Mouse (Mus musculus): ENCODE results near the gene Cdh13.

Cdh13 gene

DNA sequence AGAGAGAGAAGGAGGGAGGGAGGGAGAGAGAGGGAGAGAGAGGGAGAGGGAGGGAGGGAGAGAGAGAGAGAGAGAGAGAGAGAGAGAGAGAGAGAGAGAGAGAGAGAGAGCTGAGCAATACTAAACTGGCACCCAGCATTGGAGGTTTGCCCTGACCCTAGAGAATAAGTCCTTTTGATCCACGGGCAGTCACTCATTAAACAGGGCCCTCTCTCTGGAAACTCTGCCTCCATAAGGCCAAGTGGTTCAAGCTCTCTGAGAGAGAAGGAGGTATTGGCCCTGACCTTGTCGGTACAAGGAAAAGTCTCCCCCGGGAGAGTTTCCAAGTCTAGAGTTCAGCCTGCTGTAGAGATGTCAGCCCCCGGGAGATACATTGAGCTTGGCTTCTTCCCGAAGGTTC, 564.5 kb downstream of the Cdh13 start:
- DNase-seq, result no peak

DNA sequence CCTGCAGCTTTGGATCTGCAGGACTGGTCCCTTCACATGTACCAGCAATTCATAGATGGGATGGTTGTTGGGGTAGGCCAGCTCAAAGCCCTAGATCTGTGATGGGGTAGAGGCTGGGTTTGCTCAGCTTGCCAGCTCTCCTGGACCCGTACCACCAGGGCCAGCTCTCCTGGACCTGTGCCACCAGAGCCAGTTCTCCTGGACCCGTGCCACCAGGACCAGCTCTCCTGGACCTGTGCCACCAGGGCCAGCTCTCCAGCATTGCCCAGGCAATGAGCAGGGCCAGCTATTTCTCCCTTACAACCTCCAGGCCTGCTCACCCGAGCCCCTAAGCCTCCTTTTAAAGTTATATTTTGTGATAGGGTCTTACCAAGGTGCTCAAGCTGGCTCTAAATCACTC, 566.0 kb downstream of the Cdh13 start:
- no peak for DNase-seq

DNA sequence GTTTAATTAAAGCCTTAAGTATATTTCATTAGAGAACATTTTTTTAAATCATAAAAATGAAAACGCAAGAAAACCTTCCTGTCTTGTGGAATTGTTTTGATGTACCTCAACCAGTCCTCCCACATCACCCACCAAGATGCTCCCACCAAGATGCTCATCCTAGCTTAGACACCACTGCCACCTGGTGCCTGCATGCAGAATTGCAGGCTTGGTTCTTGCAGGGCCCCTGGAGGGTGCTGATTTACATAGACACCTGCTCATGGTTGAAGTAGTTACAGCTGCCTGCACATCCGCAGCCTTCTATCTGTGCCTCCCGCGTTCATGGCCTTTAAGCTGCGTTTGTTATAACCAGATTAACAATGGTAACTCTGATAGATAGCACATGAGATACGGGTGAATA, 566.8 kb downstream of the Cdh13 start:
- DNase-seq, result peak; percentile 2 to 17

DNA sequence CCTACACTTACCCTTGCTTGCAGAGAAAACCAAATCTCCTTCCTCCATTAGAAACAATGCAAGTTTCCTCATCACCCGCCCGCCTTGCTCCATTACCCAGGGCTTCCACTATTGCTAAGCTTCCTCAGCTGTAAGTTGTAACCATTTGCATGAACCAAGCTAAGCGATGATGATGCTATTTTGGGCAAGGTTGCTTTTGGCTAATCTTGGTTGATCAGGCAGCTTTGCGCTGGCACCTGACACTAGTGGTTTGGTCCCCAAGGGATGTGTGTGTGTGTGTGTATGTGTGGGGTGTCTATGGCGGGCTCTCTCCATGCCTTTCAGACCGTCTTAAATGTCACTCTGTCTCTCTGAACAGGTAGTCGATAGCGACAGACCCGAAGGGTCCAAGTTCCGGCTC, 567.8 kb downstream of the Cdh13 start:
- DNase-seq, result no peak

DNA sequence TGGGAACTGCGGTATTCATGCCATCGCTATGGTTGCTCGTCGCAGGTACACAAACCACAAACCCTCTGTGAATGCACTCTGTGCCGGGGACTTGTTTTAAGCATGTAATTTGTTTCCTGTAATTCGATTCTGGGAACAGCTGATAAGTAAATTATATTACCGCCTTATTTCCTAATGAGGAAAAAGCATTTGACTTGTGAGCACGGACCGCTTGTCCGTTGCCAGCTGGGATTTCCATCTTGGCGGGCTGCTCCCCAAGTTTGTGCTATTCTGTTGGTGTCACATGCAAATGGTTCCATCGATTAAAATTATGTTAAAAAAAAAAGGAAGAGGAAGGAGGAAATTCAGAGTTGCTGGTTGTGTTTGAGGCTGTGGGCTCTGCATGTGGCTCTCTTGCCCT, 569.3 kb downstream of the Cdh13 start:
- DNase-seq, result no peak

DNA sequence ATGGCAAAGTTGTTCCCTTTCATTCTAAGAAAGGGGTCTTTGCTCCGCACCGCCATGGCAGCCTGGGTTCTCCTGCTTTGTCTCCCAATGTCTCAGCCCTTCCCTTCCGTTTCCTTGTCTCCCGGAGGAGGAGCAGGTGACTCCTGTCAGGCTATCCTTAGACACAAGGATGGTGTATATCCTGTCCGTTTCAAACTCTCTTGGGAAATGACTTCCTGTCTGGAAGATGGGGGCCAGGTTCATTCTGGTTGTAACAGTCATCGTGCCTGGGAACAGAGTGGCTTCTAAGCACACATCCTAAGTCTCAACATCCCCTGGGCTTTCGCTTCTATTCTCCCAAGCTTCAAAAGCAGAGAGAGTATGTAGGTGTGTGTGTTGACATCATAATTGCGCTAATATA, 571.1 kb downstream of the Cdh13 start:
- no peak for DNase-seq

DNA sequence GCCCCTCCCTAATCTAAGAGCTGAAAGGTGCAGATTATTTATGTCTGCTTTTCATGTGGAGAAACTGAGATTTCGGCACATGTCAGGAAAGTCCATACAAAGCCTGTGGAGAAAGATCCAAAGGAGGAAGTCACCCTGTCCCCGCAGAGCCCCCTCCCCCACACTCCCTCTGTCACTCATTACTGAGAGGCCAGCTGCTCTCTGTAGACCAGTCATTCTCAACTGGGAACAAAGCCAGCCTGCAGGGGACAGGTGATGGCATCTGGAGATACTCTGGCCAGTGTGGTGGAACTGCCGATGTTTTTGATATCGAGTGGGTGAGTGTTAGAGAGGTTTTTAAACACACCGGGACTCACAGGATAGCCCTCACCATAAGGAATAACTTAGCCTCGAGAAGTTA, 582.8 kb downstream of the Cdh13 start:
- no peak for DNase-seq

DNA sequence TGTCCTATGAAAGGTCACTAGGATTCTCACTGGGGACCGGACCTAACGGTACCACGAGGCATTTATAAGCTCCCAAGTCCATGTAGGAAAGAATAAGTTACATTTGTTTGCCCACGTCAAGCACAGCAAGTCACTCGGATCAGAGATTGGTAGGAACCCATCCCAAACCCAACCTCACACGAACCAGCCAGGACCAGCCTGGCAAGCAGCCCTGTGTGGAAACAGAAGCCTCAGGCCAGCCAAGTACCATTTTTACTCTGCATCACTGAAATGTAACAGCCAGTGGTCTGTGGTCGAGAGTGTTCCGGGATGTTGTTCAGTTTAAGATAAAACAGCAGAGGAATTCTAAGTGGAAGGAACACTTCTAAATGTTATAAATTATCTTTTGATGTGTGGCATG, 587.2 kb downstream of the Cdh13 start:
- no peak for DNase-seq

DNA sequence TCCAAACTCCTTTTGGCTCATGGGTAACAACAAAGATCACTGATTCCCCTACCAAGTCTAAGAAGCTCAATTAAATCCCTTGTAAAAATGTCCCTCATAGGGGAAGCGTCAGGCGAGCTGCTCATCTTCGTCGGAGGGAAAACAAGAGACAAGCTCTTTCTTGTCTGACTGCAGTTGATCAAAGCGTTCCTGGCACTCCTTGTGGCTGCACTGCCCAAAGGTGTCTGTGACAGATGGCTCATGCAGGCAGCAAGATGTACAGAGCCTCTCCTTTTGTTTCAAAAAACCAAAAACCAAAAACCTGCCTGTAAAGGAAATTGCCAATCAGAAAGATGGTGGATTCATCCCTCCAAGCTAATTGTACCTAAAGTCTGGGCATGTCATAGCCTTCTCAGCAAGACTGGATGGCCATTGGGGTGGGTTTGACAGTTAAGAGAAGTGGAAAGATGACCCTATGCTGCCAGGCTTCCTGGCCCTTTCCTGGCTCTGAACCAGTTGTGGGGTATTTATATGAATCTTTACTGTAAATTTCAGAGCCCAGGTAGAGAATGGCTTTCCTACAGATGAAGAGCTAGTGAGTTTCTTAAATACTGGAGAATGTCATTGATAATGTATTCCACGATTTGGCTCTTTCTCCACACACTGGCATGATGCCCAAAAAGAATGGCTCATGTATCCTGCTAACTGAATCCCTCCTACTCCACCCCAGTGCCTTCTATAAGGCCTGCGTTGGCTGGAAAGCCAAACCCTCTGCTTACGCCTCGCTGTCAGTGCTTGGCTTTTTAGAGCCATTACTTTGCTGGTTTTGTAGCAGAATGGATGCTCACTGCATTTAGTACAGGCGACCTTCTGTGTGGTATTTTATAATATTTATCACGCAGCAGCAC, 596.6 kb downstream of the Cdh13 start:
- no peak for DNase-seq

DNA sequence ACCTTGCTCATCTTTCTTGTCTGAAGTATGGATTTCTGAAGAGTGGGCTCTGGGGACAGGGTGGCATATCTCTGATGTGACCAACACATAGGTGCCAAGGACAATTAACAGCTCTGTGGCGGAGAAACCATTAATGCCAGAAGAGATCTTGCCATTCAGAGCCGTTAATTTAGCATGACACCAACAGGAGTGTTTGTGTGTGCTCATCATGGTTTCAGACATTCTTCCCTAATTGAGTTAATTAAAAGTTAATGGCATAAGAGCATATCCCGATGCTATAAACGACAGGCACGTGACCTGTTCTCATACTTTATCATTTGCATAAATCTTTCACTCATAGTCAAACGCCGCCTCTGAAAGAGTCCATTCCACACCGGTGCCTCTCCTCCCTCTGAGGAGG, 600.8 kb downstream of the Cdh13 start:
- no peak for DNase-seq

DNA sequence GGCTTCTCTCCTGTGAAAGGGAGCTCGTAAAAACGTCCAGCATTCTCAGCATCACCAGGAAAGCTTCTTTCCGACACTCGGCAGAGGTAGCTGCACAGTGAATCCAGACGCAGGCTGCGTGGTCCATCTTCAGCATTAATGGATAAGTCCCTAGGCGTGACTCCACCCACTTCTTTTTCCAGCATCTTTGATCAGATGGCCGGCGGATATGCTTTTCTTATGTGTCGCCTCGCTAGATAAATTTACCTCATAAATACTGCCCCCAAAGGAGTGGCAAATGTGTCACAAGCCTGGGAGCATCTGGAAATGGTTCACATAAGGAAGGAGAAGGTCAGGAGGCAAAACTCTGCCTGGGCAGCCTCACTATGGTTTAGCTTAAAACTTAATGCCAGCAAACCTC, 601.5 kb downstream of the Cdh13 start:
- no peak for DNase-seq

DNA sequence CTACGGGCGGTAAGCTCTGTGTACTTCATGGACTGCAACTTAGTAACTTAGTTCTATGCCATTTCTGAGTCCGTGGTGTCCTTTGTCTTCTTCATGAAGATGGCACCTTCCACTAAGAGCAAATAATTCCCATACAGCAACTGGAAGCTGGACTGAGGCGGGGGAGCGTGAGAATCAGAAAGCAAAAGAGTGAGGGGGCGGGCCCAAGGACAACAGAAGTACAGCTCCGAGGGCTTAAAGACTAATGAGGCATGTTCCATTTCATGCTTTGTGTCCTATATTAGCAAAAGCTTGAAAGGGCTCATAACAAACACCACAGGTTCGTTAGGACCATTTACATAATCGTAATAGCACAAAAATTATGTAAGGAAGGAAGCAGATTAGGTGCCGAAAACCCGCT, 618.9 kb downstream of the Cdh13 start:
- no peak for DNase-seq

DNA sequence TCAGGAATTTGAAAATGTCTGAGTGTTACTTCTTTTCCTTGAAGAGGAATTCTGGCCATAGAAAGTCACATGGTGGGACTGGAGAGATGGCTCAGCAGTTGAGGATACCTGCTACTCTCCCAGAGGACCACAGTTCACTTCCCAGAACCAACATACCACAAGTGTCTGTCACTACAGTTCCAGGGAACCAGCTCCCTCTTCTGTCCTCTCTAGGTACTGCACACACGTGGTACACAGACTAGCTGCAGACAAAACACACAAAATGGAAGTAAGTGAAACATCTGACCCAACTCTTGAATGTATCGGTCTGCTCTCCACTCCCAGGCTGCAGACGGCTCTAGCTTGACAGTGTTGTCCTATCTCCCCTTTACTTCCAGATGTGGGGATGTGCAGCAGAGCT, 633.0 kb downstream of the Cdh13 start:
- DNase-seq, result no peak

DNA sequence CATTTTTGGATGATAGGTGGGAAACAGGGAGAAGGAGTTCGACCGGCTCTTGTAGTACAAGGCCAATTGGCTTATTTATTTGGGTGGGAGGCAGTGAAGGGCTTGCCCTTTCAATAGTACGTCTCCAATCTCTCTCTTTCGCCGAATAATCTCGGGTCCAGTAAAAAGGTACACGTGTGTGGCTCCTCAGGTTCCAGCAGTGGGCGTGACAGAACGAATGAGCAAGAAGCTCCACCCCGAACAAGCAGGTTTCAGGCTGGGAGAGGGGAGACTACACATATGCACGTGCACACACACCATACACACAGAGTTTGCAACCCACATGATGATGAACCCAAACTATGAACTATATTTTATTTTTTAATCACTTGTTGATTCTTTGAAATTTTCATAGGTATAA, 653.9 kb downstream of the Cdh13 start:
- DNase-seq, result no peak

DNA sequence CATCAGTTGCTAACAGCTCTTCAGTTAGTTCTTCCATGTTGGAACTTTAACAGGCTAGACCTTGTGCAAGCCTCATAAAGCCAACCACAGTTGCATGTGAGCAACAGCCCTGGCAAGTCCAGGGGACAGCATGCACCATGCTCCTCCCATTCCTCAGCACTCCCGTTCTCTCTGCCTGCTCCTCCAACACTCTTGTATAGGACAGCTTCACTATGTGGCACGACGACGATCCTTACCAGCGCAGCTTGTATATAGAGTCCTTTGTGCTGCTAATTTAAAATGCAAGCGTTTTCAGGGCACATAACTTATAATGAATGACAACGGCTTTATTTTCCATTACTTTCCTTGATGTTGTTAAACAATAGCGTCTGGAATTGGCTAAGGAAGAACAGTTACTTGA, 654.5 kb downstream of the Cdh13 start:
- no peak for DNase-seq

DNA sequence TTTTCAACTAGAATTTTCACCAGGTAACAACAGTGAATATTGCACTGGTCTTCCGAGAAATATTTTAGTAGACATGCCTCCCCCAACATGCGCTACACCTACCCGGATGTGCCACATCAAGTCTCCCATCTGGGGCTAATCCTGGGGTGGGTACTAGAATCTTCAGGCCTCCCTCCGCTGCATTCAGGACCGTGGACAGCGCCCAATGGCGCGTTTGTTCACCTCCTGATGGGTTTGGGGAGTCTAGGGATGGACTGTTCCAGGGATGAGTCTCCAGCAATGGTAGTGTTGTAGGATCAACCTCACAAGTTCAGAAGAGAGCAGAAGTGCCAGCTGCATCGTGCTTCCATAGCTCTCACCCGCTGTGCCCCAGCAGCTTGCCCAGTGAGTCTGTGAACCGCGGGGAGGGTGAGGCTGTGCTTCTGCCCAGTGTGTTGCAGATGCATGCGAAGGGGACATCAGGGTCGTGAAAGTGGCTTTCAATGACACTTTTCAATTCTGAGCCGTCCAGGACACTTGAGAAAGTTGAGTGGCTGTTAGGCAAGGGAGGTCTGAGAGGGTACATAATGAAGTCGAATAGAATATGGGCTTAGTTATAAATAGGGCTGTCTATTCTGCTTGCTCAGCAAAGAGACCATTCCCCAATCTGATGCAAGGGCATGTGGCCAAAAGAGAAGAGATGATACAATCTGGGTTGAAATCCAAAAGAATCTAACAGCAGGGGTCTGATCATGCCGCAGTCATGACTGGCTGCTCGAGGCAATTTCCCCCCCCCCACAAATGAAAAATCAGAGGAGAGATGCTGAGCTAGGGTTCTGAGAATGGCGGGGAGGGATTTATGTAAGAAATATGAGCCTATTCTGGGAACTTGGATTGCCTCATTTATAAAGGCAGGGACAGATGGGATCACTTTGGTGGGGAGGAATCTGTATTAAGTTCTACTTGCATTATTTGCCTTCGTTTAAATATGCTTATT, 668.5 kb downstream of the Cdh13 start:
- DNase-seq, result no peak

DNA sequence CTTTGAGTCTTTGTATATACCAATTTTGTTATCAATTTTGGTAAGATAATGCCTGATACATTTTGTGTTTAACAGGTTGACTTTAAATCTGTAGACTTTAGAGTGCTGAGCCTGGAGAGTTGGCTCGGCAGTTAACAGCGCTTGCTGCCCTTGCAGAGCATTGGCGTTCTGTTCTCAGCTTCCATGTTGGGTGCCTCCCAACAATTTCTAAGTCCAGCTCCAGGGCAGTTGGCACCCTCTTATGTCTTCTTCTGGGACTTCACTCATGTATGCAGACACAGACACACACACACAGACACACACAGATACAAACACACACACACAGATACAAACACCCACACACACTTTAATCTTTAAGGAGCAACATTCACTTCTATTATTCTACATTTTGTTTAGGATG, 672.6 kb downstream of the Cdh13 start:
- DNase-seq, result no peak

DNA sequence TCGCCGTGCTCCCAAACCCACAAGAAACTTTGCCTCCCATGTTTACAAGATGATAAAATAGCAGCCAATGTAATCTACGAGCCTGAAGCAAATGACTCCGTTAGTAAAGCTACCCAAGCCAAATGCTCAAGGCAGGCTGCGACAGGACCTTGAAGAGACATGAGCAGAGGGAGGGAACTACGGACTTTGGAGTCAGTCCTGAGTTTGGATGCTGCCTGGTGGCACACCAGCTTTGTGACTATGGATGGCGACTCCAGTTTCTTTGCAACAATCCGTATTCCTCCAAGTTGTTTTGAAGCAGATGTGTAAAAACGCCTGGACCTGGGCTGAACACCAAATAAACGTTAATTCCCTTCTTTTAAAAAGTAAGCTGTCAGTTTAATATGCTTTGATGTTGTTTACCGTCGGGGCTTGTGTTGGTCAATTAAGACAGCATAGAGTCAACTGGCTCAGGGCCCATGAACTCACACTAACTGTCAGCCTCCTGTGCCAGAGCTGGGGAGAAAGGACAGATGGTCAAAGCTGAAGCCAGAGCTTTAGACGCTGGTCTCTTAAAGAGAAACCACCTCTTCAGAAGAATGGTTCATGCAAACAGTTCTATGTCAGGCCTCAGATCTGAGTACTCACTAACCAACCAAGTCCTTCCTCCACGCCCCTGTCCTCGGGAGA, 678.5 kb downstream of the Cdh13 start:
- no peak for DNase-seq

DNA sequence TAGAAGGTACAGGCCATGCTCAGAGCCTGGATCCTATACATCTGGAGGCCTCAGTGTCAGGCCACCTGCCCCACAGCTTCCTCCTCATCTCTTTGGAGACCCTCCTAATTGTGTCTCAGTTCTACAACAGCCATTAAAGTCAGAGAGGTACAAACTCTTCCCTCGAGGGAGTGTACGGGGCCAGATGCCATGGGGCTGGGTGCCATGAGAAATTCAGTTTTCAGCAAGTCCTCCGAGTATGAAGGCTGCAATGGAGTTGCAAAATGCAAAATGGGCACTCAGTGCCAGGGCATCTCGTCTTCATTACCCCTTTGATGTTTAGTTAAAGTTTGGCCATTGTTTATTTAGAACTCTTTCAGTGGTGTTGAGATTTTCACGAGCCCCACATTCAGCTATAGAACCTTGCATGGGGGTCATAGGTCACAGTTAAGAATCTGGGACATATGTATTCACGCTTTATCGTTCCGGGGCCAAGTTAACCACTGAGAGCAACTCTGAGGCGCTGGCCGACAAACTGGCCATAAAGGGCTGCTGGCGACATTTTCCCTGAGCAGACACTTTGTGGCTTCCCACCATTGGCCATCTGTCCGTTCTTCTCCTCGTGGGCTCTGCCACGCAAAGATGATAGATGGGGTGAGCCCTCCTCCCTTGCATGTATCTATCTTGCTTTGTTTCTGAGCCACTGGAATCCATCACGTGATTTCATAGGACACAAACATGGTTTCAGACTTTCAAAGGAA, 681.7 kb downstream of the Cdh13 start:
- DNase-seq, result no peak

DNA sequence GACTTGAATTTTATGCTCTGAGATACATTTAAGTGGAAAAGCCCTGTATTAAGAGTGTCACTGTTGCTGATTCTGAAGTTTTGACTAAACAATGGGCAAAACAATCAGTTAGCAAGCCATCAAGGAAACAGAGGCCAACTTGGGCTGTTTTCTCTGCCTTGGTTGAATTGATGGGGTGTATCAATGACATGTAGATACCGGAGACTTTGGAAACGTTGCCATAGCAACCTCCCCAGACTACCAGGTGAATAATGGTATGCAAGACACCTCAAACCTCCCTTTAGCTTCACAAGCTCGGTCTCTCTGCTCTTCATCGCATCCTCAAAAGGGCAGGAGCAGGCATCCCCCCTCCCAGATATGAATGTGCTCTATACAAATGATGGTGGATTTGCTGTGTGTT, 685.4 kb downstream of the Cdh13 start:
- no peak for DNase-seq

DNA sequence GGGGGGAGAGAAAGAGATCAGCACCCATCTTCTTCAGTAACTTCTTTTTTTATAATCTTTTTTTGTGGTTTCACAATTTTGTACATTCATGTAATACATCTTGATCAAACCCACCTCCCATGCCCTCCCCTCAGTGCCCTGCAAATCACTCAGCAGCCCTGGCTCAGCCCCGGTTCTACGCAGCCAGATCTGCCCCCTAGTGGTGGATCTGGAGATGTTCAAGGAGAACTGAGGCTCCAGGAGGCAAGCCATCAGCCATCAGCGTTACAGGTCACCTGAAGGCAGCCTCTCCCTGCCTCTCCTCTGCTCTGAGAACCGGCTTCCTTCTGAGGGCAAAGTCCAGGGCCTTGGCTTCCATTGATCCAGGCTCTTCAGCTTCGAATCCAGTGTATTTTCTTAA, 696.3 kb downstream of the Cdh13 start:
- no peak for DNase-seq

DNA sequence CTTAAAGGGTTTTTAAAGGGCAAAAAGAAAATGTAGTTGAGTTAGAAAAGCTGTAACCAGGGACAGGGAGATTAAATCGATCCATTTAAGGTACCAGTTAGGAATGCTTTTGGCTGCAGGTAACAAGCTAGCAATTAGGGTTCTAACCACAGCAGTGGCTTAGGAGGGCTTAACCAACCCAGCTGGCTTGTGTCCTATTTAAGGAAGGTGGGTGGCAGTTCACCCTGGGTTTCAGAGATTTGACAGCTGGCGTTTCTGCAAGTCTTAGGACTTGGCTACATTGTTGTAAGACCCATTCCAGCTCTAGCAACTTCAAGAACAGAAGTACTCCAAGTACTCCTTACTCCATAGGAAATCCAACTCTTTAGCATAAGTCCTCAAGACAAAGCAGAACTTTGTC, 700.2 kb downstream of the Cdh13 start:
- DNase-seq, result no peak

DNA sequence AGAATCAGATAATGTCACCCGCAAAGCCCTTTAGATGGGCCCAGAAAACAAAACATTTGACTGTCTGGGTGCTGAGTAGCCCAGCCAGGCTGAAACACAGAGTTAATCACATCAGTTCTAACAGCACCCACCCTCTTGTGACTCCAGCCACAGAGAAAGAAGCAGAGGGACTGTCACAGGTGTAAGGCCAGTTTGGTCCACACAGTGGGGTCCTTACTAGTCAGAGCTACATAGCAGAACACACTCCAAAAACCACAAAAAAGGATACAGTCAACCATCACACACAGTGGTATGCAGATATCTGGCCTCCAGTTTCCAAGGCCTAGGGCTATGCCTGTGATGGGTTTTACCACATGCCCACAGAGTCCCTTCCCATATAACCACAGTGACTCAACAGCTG, 703.3 kb downstream of the Cdh13 start:
- DNase-seq, result no peak

Data from thymus, postnatal 36 days (tissue).